Mouse (Mus musculus) kidney, postnatal 36 days (tissue): ENCODE measurements around the gene Sbk3.
A peak's percentile ranks its signal among the peaks of the same experiment; 100 is the strongest.
"Not testable (repeated sequence)": the region's sequence is repeated elsewhere in the genome, so short reads cannot be mapped to it uniquely, and the experiment has no call there.

Experiments
- DNase-seq, 2 experiments: peaks; one replicate each; pipeline ENCODE4 v3.0.0; 2021 to 2022; ENCODE audit warnings: mixed read lengths in 2 of 2

Gene Sbk3

GRCm38 (mm10) chr7:4971068-4971467 lies at the start of gene Sbk3:
Sbk3 (minus strand) TSS chr7:4971168.
- no peak for DNase-seq

DNA sequence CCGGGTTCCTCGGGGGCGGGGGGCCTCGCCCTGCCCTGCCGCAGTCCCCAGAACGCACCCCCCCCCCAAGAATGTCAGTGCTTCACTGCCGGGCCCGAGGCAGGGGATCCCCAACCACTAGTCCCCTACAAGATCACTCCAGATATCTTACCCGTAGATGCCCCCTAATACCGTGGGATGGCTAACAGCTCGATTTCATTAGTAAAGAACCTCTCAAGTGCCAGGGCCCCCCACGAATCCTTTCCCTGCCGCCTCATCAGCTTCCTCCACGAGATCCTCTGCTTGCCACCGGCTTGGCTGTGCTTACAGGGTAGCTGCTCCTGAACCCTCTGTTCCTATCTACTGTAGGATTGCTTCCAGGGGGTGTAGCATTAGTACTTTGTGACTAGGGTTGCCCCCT lies 49.7 kb upstream of the Sbk3 start:
- no peak for DNase-seq

DNA sequence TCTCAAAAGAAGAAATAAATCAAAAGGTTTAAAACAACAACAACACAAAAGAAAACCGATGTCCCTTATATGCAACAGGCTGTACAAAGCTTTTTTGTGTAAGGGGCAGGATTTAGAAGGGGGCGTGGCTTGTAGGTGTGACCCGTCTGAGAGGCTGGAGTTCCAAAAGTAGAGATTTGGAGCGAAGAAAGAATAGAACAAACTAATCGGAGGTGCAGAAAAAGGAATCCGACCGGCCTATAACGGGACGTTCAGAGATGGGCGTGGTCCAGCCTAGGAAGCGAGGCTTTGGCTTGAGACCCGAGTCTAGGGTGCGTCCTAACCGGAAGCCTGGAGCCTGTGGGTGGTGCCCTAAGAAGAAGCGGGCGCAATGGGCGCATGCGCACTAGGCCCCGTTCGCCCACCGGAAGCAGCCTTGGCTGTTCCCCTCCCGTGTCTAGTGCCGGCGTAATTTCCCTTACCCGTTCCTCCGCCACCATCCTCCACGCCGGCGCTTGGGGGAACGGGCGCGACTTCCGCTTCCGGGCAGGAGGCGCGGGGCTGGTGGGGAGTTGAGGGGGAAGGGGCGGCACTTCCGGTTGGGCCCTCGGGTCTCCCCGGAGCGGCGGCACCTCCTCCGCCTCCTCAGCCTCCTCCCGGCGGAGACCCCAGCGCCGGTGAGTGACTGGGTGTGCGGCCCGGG lies 49.2 kb upstream of the Sbk3 start, which contains the start of the genes Zfp865 and Ccdc106:
TSS of gene Zfp865 (plus strand) at position 377 of the 682 bp plus-strand sequence.
TSS of gene Ccdc106 (plus strand) at position 554 of the 682 bp plus-strand sequence.
- peak; percentile 99 to 100 for DNase-seq

GRCm38 (mm10) chr7:5019576-5019975 lies 48.6 kb upstream of the Sbk3 start:
- DNase-seq: not testable (repeated sequence)

DNA sequence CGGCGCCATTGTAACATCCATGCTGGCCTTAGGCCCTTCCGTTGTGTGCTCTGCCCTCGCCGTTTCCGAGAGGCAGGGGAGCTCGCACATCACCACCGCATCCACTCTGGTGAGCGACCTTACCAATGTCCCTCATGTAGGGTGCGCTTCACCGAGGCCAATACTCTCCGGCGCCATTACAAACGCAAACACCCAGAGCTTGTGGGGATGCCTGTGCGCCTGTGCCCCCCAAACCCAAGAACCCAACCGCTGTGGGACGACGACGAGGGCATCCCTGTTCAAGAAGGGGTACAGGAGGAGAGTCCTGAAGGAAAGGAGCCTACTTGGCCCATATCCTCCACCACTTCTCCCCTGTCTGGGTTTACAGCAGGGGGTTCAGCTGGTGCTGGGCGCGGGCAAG lies 47.0 kb upstream of the Sbk3 start:
- DNase-seq: no peak

DNA sequence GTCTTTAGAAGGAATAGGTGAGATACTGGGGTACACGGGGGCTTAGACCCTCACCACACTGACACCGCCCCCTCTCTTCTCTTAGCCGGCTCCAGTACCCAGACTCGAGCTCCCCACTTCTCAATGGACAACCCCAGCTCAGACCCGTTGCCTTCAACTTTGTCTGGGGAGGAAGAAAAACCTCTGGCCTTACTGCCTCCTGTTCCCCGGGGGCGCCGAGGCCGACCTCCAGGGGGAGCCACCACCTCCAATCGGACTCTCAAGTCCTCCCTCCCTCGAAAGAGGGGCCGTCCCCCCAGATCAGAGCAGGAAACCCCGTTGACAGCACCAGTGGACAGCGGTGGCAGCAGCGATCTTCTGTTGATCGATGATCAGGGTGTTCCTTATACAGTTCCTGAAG lies 46.4 kb upstream of the Sbk3 start:
- no peak for DNase-seq

GRCm38 (mm10) chr7:5016920-5017319 lies 46.0 kb upstream of the Sbk3 start:
- DNase-seq: no peak

- peak in 1 of 2 experiments; percentile 33 for DNase-seq
Observed at GRCm38 (mm10) chr7:5016057-5016456, 45.1 kb upstream of the Sbk3 start.

GRCm38 (mm10) chr7:5015118-5016001 lies 44.4 kb upstream of the Sbk3 start, which contains the start of gene Gm44973:
Gm44973 (plus strand) TSS chr7:5015496.
- DNase-seq: peak; percentile 96 to 98

DNA sequence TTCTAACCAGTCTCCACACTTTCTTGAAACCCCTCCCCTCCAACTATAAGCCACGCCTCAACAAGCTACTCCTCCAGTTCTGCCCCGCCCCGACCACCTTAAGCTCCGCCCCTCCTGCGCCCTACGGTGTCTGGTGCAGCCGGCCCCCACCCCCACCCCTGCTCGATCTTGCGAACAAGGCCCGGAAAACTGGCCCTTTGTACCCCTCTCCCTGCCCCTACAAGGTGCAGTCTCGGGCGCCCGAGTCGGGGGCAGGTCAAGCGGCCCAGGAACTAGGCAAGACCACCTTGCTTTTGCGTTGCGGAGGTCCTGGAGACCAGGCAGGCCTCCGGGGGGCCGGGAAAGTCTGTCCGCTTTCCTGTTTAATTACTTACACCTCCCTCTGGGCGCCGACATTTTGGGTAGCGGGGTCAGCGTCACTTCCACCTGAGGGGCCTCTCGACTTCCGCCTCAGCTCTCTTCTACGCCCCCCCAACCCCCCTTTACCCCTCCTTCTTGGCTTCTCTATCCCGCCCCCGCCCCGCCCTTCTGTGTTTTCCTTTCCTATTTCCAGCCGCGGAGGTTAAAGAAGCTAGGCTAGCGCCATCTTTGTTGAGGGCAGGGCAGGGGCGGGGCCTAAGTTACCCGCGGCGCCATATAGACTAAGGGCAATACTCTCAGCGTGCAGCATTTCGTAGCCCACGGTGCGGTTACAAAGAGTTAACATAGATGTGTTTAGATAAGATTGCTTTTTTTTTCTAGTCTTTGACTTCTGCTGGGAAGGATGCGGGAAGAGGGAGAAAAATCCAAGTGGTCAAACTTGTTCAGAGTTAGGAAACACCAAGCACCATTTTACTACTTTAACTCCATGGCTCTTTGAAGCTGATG lies 43.5 kb upstream of the Sbk3 start, which contains the start of the genes Zfp524 and Fiz1:
TSS of gene Zfp524 (plus strand) at position 165 of the 867 bp plus-strand sequence.
TSS of gene Fiz1 (minus strand) at position 447 of the 867 bp plus-strand sequence.
- peak; percentile 98 for DNase-seq

DNA sequence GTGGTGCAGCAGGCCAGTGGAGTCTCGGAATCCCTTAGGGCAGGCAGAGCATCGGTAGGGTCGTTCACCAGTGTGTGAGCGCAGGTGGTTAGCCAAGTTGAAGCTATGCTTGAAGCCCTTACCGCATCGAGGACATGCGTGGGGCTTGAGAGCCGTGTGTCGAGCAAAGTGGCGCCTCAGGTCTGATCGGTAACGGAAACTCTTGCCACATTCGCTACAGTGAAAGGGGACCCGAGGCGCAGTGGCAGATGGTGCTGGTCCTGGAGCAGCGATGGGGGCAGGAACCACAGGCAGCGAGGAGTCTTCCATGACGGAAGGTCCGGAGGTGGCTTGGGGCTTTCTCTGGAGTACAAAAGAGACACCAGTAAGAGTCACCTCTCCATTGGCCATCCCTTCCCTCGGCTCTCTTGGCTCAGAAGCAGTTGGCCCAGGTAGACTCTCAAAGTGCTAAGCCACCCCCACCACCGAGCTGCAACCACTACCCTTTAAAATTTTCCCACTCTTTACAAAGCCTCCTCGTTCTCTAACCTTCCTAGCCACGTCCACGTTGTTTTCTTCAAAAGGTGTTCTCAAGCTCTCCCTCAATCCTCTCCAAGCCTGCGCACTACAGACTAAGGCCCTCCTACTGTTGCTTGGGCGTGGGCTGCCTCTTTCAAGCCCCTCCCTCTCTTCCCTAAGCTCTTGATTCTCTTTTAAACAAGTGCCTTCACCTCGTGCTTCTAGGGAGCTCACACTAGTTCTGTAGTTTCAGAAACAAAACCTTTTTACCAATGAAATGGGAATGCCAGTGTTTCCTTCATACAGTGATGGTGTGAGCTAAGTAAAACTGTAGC lies 41.9 kb upstream of the Sbk3 start:
- no peak for DNase-seq

GRCm38 (mm10) chr7:5008229-5008628 lies 37.3 kb upstream of the Sbk3 start:
- no peak for DNase-seq

DNA sequence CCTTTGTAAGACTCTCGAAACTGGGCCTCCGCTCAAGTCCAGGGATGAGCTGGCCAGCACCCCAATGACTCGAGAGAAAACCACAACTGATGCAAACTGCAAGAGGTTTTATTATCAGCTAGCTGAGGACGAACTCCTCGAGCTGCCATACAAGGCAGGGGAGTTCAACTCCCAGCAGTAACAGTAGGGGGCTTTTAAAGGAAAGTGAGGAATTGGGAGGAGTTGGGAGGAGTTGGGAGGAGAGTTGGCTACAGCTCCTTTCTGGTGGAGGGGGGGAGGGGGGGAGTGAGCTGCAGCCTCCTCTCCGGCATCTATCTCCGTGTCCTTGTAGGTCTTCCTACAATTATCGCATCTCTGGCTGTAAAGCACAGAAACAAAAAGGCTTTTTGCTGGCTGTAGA lies 31.9 kb upstream of the Sbk3 start:
- not testable (repeated sequence) for DNase-seq

GRCm38 (mm10) chr7:4999876-5000275 lies 28.9 kb upstream of the Sbk3 start:
- DNase-seq: peak; percentile 29 to 60

- DNase-seq: no peak
Observed at GRCm38 (mm10) chr7:4996934-4997333, 26.0 kb upstream of the Sbk3 start.

GRCm38 (mm10) chr7:4996003-4996895 lies 25.3 kb upstream of the Sbk3 start, which contains the start of gene Zfp579:
Zfp579 (minus strand) TSS chr7:4996158.
- DNase-seq: peak; percentile 93 to 95

- no peak for DNase-seq
Observed at GRCm38 (mm10) chr7:4995268-4996002, 24.5 kb upstream of the Sbk3 start.

DNA sequence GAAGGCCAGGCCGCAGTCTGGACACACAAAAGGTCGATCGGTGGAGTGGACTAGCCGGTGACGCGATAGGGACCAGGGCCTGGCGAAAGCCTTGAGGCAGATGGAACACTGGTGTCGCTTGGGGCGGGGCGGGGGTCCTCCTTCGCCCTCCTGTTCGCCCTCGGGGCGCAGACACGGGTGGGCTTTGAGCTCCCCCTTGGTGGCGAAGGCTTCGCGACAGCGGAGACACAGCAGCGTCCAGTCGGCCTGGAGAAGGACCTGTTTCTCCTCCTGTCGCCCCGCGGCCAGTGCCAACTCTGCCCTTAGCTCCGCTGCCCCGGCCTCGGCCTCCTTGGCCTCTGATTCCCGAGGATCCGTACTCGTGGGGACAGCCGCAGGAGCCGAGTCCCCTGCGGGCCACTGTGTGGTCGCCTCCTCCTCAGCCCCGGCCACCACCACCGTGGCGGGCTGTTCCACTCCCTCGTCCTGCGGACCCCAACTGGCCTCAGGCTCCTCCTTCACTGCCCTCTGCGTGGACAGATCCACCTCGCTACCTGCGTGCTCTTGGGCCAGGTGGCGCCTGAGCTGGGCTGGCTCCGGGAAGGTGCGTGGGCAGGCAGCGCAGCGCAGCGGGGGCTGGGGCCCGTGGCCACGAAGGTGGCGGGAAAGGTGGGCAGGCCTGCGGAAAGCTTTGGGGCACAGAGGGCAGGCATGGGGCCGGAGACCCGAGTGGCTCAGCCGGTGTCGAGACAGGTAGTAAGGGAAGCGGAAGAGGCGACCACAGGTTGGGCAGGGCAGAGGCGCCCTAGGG lies 23.2 kb upstream of the Sbk3 start:
- no peak for DNase-seq
